Mouse (Mus musculus): Measurements from ENCODE around the gene Nlrp4a. TPM values are rescaled to one million over a fixed set of nuclear protein-coding genes. Genes with fewer than 3 reads are reported as not detected.
"Not testable (repeated sequence)": the region's sequence is repeated elsewhere in the genome, so short reads cannot be mapped to it uniquely, and the experiment has no call there.

Gene Nlrp4a
- polyA plus RNA-seq (2015; fragmentation: Nextera tagmentation; extraction: Ambion mirVana) = not detected in 2 replicates

DNA sequence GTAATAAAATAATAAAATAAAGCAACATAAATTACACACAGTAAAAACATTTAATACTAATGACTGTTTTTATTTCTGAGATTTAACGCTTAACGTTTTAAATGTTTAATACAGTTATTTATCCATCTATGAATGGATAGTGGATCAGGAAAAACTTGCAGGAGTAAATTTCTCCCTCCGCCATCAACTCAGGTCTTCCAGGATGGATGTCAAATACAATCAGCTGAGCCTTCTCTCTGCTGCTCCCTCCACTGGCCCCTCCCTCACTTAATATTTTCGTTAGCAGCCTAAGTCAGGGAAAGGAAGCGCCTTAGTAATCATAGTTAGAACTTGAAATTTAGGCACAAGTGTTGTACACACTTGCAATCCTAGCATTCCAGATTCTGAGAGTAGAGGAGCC lies at the start of gene Nlrp4a:
Gene Nlrp4a, plus strand, starts transcription at position 301 of the 400 bp plus-strand sequence.
- Histone ChIP-seq H3K27ac (no peak within 1 kb of the TSS), H3K4me3 (replicated peaks) (no peak within 1 kb of the TSS), H3K4me1 (replicated peaks) (no peaks in the 10 kb centered on the region), H3K27me3 (replicated peaks) (no peaks in the 10 kb centered on the region), H3K36me3 (no peaks in the 10 kb centered on the region), H3K9ac (no peak within 1 kb of the TSS), H3K9me3 (no peaks in the 10 kb centered on the region), H3K4me2 (replicated peaks) (no peak within 1 kb of the TSS)
- WGBS = 82% methylated on average over 5 of the region's 5 CpGs
- no peak for ATAC-seq

DNA sequence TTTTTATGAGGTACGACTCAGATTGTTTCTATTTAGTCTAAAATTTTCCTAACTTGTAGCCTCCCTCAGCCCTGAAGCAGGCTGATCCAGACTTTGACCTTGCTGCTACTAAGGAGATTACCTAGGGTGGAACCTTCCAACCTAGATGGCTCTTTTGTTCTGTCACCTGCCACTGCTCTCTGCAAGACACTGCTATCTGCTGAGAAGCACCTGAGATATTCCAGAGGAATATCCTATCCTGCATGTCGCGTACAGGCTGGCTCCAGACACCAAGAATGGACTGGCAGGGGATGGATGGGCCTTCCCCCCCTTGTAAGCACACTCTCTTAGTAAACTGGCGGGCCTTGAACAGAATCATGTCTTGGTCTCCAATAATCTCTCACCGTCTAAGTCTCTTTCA lies 48.2 kb upstream of the Nlrp4a start:
- not testable (repeated sequence) for H3K4me2 ChIP-seq (replicated peaks); H3K4me1 ChIP-seq (replicated peaks); H3K4me3 ChIP-seq (replicated peaks); H3K27ac ChIP-seq; H3K27me3 ChIP-seq (replicated peaks); H3K9me3 ChIP-seq; ATAC-seq; H3K36me3 ChIP-seq; H3K9ac ChIP-seq
- WGBS = 82% methylated on average over 5 of the region's 5 CpGs

DNA sequence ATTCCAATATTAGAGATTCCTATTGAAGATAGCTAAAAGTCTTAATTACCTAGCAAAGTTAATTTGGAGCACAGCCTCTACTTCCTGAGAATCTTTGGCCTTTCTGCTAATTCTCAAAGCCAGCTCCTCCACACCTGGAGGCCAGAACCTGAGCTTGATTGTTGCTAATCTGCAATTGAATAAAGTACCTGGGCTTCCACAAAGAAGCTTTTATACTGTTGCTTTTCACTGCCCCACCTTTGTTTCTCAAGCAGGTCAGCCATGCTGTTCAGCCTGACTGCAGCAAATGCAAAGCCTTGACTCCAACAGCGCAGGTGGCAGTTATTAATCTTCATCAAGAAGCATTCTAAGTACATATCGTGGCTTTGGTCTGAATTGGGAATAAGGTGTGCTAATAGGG lies 43.8 kb upstream of the Nlrp4a start:
- not testable (repeated sequence) for H3K4me3 ChIP-seq (replicated peaks); H3K9ac ChIP-seq; H3K4me1 ChIP-seq (replicated peaks); H3K27me3 ChIP-seq (replicated peaks); H3K27ac ChIP-seq; ATAC-seq; H3K9me3 ChIP-seq; H3K36me3 ChIP-seq; H3K4me2 ChIP-seq (replicated peaks)
- WGBS = 78% methylated on average over 2 of the region's 2 CpGs

DNA sequence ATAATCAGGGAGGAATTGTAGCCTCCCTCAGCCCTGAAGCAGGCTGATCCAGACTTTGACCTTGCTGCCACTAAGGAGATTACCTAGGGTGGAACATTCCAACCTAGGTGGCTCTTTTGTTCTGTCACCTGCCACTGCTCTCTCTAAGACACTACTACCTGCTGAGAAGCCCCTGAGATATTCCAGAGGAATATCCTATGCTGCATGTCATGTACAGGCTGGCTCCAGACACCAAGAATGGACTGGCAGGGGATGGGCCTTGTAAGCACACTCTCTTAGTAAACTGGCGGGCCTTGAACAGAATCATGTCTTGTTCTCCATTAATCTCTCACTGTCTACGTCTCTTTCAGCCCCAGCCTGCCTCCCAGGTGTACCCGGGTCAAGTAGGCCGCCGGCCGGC lies 43.1 kb upstream of the Nlrp4a start:
- not testable (repeated sequence) for H3K27me3 ChIP-seq (replicated peaks); ATAC-seq; H3K4me3 ChIP-seq (replicated peaks); H3K27ac ChIP-seq; H3K4me1 ChIP-seq (replicated peaks); H3K4me2 ChIP-seq (replicated peaks); H3K36me3 ChIP-seq; H3K9me3 ChIP-seq; H3K9ac ChIP-seq
- 88% methylated on average over 6 of the region's 6 CpGs for WGBS

DNA sequence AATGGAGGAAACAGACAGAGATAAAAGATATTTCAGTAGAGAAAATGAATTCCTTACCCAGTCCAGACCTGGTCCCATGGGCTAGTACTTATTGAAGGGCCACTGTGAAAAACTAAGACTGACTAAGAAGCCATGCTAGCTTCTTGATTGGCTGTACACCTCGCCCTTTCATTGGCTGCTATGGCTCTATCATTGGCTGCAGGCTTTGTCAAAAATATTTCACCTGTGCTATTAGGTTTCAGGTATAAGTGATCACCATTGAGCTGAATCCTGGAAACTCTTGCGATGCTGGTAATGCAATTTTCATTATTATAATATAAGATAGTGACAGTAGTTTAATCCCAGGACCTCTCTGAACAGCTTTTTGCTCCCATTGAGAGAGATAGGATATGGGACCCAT lies 31.3 kb upstream of the Nlrp4a start, which contains the start of gene Nlrp9c:
Gene Nlrp9c, minus strand, starts transcription at position 101 of the 400 bp plus-strand sequence.
- WGBS = 60% methylated on average over 2 of the region's 2 CpGs
- H3K9me3 ChIP-seq; H3K36me3 ChIP-seq; H3K4me3 ChIP-seq (replicated peaks); H3K9ac ChIP-seq; ATAC-seq; H3K4me1 ChIP-seq (replicated peaks); H3K27me3 ChIP-seq (replicated peaks); H3K4me2 ChIP-seq (replicated peaks); H3K27ac ChIP-seq: not testable (repeated sequence)

DNA sequence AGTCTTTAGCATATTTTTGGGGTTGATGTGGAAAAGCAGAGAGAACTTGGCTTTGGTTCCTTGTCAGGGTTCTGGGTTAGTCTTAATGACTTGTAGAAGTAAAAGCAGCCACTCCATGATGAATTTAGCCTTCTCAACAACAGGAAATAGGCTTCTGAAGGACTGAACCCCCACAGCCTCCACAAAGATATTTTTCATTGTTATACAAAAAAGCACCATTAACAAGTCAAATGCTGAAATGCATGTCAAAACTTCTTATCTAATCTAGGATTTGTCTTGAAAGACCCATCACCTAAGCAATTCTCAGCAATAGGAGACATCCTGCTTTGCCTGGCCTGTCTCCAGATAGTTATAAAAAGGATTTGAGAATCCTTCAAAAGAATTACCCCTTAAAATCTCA lies 41.8 kb downstream of the Nlrp4a start:
- no peaks in the 10 kb centered on the region for H3K27me3 ChIP-seq (replicated peaks)
- no peak overlapping the region for H3K4me2 ChIP-seq (replicated peaks)
- H3K4me3 ChIP-seq (replicated peaks) = no peak overlapping the region
- H3K9ac ChIP-seq = no peak overlapping the region
- H3K4me1 ChIP-seq (replicated peaks) = no peaks in the 10 kb centered on the region
- H3K9me3 ChIP-seq = peaks cover 4% of the 10 kb centered on the region; the same call in 1 of the 2 replicates
- H3K27ac ChIP-seq = no peak overlapping the region
- no peaks in the 10 kb centered on the region for H3K36me3 ChIP-seq
- no peak for ATAC-seq

DNA sequence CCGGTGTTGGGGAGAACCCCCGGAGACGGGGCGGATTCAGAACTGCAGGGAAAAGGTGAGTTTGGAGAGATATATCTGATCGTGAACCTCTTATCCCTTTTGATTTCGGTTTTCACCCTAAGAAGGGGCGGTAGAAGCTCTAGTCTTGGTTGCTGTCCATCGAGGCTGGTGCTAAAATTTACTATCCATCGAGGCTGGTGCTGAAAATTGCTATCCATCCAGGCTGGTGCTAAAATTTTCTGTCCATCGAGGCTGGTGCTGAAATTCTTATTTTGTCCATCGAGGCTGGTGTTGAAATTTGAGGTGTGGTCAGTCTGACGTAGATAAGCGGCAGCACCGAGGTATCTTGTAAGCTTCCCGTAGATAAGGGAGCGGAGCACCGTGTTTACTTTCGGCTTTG lies 54.6 kb downstream of the Nlrp4a start:
- WGBS = 77% methylated on average over 18 of the region's 18 CpGs
- H3K4me2 ChIP-seq (replicated peaks) = not testable (repeated sequence)

More for the DNA sequence above, 54.6 kb downstream of the Nlrp4a start:
- not testable (repeated sequence) for H3K27ac ChIP-seq; H3K36me3 ChIP-seq; H3K9ac ChIP-seq; H3K4me3 ChIP-seq (replicated peaks); ATAC-seq; H3K27me3 ChIP-seq (replicated peaks); H3K4me1 ChIP-seq (replicated peaks); H3K9me3 ChIP-seq

Other genes starting within 250 kb of the Nlrp4a start
- gene Vmn1r184, start 174.8 kb upstream of the Nlrp4a start, polyA plus RNA-seq (2015; fragmentation: Nextera tagmentation; extraction: Ambion mirVana) = not detected in 2 replicates
- not detected in 2 replicates for gene Cyp2a4, start 127.9 kb upstream of the Nlrp4a start, polyA plus RNA-seq (2015; fragmentation: Nextera tagmentation; extraction: Ambion mirVana)
- gene Nlrp9c, start 31.4 kb upstream of the Nlrp4a start, polyA plus RNA-seq (2015; fragmentation: Nextera tagmentation; extraction: Ambion mirVana) = not detected in 2 replicates
- not detected in 2 replicates for gene Nlrp9a, start 99.9 kb downstream of the Nlrp4a start, polyA plus RNA-seq (2015; fragmentation: Nextera tagmentation; extraction: Ambion mirVana)
- gene Vmn1r185, start 183.4 kb downstream of the Nlrp4a start, polyA plus RNA-seq (2015; fragmentation: Nextera tagmentation; extraction: Ambion mirVana) = not detected in 2 replicates